Comparison of ENCODE assay signal across 8 mouse cellular contexts in the genomic region with DNA sequence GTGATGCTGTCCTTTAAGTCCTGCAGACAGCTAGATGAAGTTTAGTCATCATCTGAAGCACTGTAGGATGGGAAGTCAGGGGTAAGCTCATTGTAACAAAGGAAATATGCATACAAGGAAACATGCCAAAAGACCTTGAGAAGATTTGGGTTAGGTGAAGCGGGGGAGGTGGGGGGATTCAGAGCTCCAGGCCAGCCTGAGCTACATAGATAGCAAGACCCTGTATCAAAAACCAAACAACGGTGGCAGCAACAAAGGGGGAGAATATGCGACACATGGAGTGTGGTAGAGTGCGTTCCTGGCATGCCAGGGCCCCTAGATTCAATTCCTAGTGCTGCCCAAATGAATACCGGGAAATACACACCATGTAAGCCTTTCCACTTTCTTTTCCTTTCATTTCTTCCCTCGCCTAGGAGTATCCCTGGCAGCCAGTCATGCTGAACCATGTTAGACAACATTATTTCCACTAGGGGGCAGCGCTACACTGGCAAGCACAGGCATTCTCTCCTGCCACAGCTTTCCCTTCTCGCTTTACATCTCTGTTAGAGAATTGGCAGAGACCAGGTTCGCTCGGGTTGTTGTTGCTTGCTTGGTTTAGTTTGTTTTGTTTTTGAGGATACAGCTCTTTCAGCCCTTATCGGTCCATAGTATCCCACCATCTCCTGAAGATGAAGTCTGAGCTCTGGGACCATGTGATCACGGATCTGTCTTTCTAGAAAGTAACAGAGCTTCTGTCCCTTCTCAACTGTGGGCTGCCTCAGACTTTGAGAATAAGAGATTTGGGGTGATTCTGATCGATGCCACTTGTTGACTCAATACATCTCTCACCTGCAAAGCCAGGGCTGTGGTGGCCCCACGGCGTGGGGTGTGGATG. TPM values are rescaled to one million over a fixed set of nuclear protein-coding genes. Genes with fewer than 3 reads are reported as not detected.
DNase-seq lines count a peak whose midpoint lies in the region; ATAC-seq lines count a peak whose summit lies in the region.

No protein-coding gene starts in this region.

- ATAC-seq in erythroid progenitor cell, adult 5-6 weeks (replicated peaks; ENCODE audit: low FRiP score, poor library complexity, severe bottlenecking) = peak; percentile 77
- no peak; the same call in 1 of the 2 replicates for ATAC-seq in heart, embryonic 13.5 days (ENCODE audit: extremely low read depth, insufficient number of reproducible peaks, low FRiP score, low TSS enrichment)
- ATAC-seq in kidney, embryonic 15.5 days (replicated peaks; ENCODE audit: low FRiP score) = peak; percentile 78
- ATAC-seq in midbrain, embryonic 15.5 days (replicated peaks) = peak; percentile 91
- ATAC-seq in stomach, embryonic 16.5 days (ENCODE audit: insufficient read depth, low FRiP score) = peak; percentile 57; the same call in 1 of the 2 replicates

- WGBS in heart, embryonic 13.5 days = 23% methylated on average over 15 of the region's 15 CpGs
- 26% methylated on average over 15 of the region's 15 CpGs for WGBS in kidney, embryonic 15.5 days
- 27% methylated on average over 15 of the region's 15 CpGs for WGBS in midbrain, embryonic 15.5 days
- 25% methylated on average over 15 of the region's 15 CpGs for WGBS in stomach, embryonic 16.5 days

- H3K4me3 ChIP-seq in heart, embryonic 13.5 days = peak overlapping the region; percentile 13; the same call in 1 of the 2 replicates
- no peak overlapping the region for H3K4me3 ChIP-seq in kidney, embryonic 15.5 days (replicated peaks)
- no peak overlapping the region for H3K4me3 ChIP-seq in midbrain, embryonic 15.5 days
- no peak overlapping the region for H3K4me3 ChIP-seq in stomach, embryonic 16.5 days (replicated peaks; ENCODE audit: low read length)

- no peaks in the 10 kb centered on the region for H3K36me3 ChIP-seq in heart, embryonic 13.5 days
- H3K36me3 ChIP-seq in kidney, embryonic 15.5 days = no peaks in the 10 kb centered on the region
- no peaks in the 10 kb centered on the region for H3K36me3 ChIP-seq in midbrain, embryonic 15.5 days (replicated peaks)
- H3K36me3 ChIP-seq in stomach, embryonic 16.5 days (ENCODE audit: control insufficient read depth, insufficient read depth, low read length) = no peaks in the 10 kb centered on the region

- H3K27ac ChIP-seq in heart, embryonic 13.5 days (replicated peaks) = no peak overlapping the region
- H3K27ac ChIP-seq in kidney, embryonic 15.5 days = no peak overlapping the region
- no peak overlapping the region for H3K27ac ChIP-seq in midbrain, embryonic 15.5 days
- H3K27ac ChIP-seq in stomach, embryonic 16.5 days (ENCODE audit: low read length) = no peak overlapping the region

- DNase-seq in ES-CJ7 (ENCODE audit: low read depth, low spot score) = peak; percentile 88
- DNase-seq in brain, embryonic 18.5 days (ENCODE audit: low read depth, low spot score) = peak; percentile 68
- peak; percentile 57 for DNase-seq in liver

- H3K4me2 ChIP-seq in heart, embryonic 13.5 days = peak overlapping the region; percentile 55
- H3K4me2 ChIP-seq in kidney, embryonic 15.5 days = peak overlapping the region; percentile 45
- no peak overlapping the region for H3K4me2 ChIP-seq in midbrain, embryonic 15.5 days
- peak overlapping the region; percentile 25 for H3K4me2 ChIP-seq in stomach, embryonic 16.5 days (ENCODE audit: low read depth, low read length)

- no peaks in the 10 kb centered on the region for H3K9me3 ChIP-seq in heart, embryonic 13.5 days
- H3K9me3 ChIP-seq in kidney, embryonic 15.5 days (replicated peaks) = no peaks in the 10 kb centered on the region
- H3K9me3 ChIP-seq in midbrain, embryonic 15.5 days = no peaks in the 10 kb centered on the region
- no peaks in the 10 kb centered on the region for H3K9me3 ChIP-seq in stomach, embryonic 16.5 days (replicated peaks; ENCODE audit: control insufficient read depth, low read length)

- peaks cover 8% of the 10 kb centered on the region; the same call in 1 of the 2 replicates for H3K27me3 ChIP-seq in heart, embryonic 13.5 days (replicated peaks)
- H3K27me3 ChIP-seq in kidney, embryonic 15.5 days = no peaks in the 10 kb centered on the region; the same call in 1 of the 2 replicates
- no peaks in the 10 kb centered on the region for H3K27me3 ChIP-seq in midbrain, embryonic 15.5 days (replicated peaks)
- no peaks in the 10 kb centered on the region for H3K27me3 ChIP-seq in stomach, embryonic 16.5 days (ENCODE audit: control insufficient read depth, insufficient read depth, low read length)

- peak overlapping the region; percentile 19; the same call in 1 of the 2 replicates for H3K9ac ChIP-seq in heart, embryonic 13.5 days
- no peak overlapping the region for H3K9ac ChIP-seq in kidney, embryonic 15.5 days
- H3K9ac ChIP-seq in midbrain, embryonic 15.5 days = no peak overlapping the region
- H3K9ac ChIP-seq in stomach, embryonic 16.5 days (ENCODE audit: low read length) = no peak overlapping the region

- peaks cover 13% of the 10 kb centered on the region for H3K4me1 ChIP-seq in heart, embryonic 13.5 days
- peaks cover 7% of the 10 kb centered on the region for H3K4me1 ChIP-seq in kidney, embryonic 15.5 days
- H3K4me1 ChIP-seq in midbrain, embryonic 15.5 days = peaks cover 5% of the 10 kb centered on the region; the same call in 1 of the 2 replicates
- peaks cover 6% of the 10 kb centered on the region for H3K4me1 ChIP-seq in stomach, embryonic 16.5 days (ENCODE audit: control insufficient read depth, insufficient read depth, low read length)

RNA-seq across cellular contexts. Expression of a gene that starts 20.9 kb away (rescaled TPM):
- total RNA-seq in erythroid progenitor cell, adult 5-6 weeks (2015; ENCODE audit: low replicate concordance) = 28.5 and 46.1 TPM in 2 replicates
- total RNA-seq in erythroid progenitor cell, adult 5-6 weeks (2017; ENCODE audit: low replicate concordance) = 45.3 and 48.4 TPM in 2 replicates
- 158 and 169 TPM in 2 replicates for polyA plus RNA-seq in heart, embryonic 13.5 days (2015; fragmentation: Nextera tagmentation; extraction: Ambion mirVana)
- polyA plus RNA-seq in kidney, embryonic 15.5 days (2015; fragmentation: Nextera tagmentation; extraction: Ambion mirVana) = 138 and 141 TPM in 2 replicates
- polyA plus RNA-seq in midbrain, embryonic 15.5 days (2015; fragmentation: Nextera tagmentation; extraction: Ambion mirVana) = 216 and 219 TPM in 2 replicates
- polyA plus RNA-seq in stomach, embryonic 16.5 days (2015; fragmentation: Nextera tagmentation; extraction: Ambion mirVana) = 136 and 138 TPM in 2 replicates

RNA-seq across cellular contexts. Expression of a gene that starts 24.2 kb away (rescaled TPM):
- total RNA-seq in erythroid progenitor cell, adult 5-6 weeks (2015; ENCODE audit: low replicate concordance) = 6.8 TPM in 1 of 2 replicates, not detected in the other
- total RNA-seq in erythroid progenitor cell, adult 5-6 weeks (2017; ENCODE audit: low replicate concordance) = 1.0 and 1.6 TPM in 2 replicates
- 6.3 and 6.9 TPM in 2 replicates for polyA plus RNA-seq in heart, embryonic 13.5 days (2015; fragmentation: Nextera tagmentation; extraction: Ambion mirVana)
- polyA plus RNA-seq in kidney, embryonic 15.5 days (2015; fragmentation: Nextera tagmentation; extraction: Ambion mirVana) = 8.8 and 9.0 TPM in 2 replicates
- 11.9 and 12.3 TPM in 2 replicates for polyA plus RNA-seq in midbrain, embryonic 15.5 days (2015; fragmentation: Nextera tagmentation; extraction: Ambion mirVana)
- 8.7 and 10.8 TPM in 2 replicates for polyA plus RNA-seq in stomach, embryonic 16.5 days (2015; fragmentation: Nextera tagmentation; extraction: Ambion mirVana)

RNA-seq across cellular contexts. Expression of a gene that starts 44.5 kb away (rescaled TPM):
- total RNA-seq in erythroid progenitor cell, adult 5-6 weeks (2015; ENCODE audit: low replicate concordance) = 1.8 and 16.3 TPM in 2 replicates
- 0.98 and 2.3 TPM in 2 replicates for total RNA-seq in erythroid progenitor cell, adult 5-6 weeks (2017; ENCODE audit: low replicate concordance)
- 3.8 and 4.2 TPM in 2 replicates for polyA plus RNA-seq in heart, embryonic 13.5 days (2015; fragmentation: Nextera tagmentation; extraction: Ambion mirVana)
- 3.6 and 5.1 TPM in 2 replicates for polyA plus RNA-seq in kidney, embryonic 15.5 days (2015; fragmentation: Nextera tagmentation; extraction: Ambion mirVana)
- 2.5 and 3.2 TPM in 2 replicates for polyA plus RNA-seq in midbrain, embryonic 15.5 days (2015; fragmentation: Nextera tagmentation; extraction: Ambion mirVana)
- polyA plus RNA-seq in stomach, embryonic 16.5 days (2015; fragmentation: Nextera tagmentation; extraction: Ambion mirVana) = 9.3 and 9.8 TPM in 2 replicates
